Mouse (Mus musculus): Measurements from ENCODE around the gene Ehd2.

DNA sequence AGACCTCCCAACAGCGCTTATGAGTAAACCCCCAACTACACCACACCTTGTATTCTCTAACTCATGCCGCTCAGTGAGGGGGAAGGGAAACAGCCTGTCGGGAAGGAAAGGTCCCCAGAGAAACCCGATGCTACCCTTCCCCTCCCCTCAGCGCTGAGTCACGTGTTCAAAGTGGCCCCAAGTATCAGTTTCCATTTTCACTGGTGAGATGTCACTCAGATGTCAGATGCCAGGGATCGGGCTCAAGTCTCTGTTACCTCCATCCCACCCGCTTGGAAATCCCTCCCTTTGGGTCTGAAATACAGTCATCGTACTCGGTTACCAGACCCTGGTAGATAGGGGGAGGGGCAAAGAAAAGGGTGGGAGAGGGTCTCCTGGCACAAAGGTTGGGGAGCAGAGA, 45.6 kb downstream of the Ehd2 start:
- no peak for TF ChIP-seq CTCF (IDR thresholded peaks at IDR 0.05; ENCODE audit: low read depth, low read length)
- no peak for TF ChIP-seq POLR2AphosphoS5 (IDR thresholded peaks at IDR 0.05; ENCODE audit: insufficient replicate concordance, low read depth, low read length)
- no peak for TF ChIP-seq TAL1 (conservative IDR thresholded peaks at IDR 0.05; ENCODE audit: low read depth, low read length)
- no peak for TF ChIP-seq GATA1 (IDR thresholded peaks at IDR 0.05; ENCODE audit: borderline replicate concordance, low read length)
- TF ChIP-seq GATA2 (IDR thresholded peaks at IDR 0.05; ENCODE audit: borderline replicate concordance, low read depth, low read length), result no peak
